Mouse (Mus musculus) liver, embryonic 14.5 days (tissue): ENCODE results near the gene Tdrd7. TPM values are rescaled to one million over a fixed set of nuclear protein-coding genes. Genes with fewer than 3 reads are reported as not detected.

Experiments
- ATAC-seq: fragments of 200-750 bp; cut with Nextera tagmentation; 2 replicates; pipeline ENCODE4 v1.8.0; 2017; ENCODE audit warnings: moderate number of reproducible peaks, mild to moderate bottlenecking, moderate library complexity; ENCODE audit not compliant: insufficient read depth
- DNase-seq, 3 experiments: peaks; one replicate each; pipeline ENCODE4 v3.0.0-alpha.2; 2012 to 2013; ENCODE audit warnings: low read depth in 3 of 3, low spot score in 3 of 3
- H3K27ac ChIP-seq: fragments of 300-500 bp; sonication (generic); 2 replicates; pipeline ENCODE4 v1.5.1; 2014; ENCODE audit warnings: moderate library complexity, mild to moderate bottlenecking, control low read depth, inconsistent platforms
- H3K27me3 ChIP-seq: fragments of 300-500 bp; sonication (generic); 2 replicates; pipeline ENCODE4 v1.6.1; 2014; ENCODE audit warnings: mild to moderate bottlenecking, low read length, moderate library complexity; ENCODE audit not compliant: control insufficient read depth, insufficient read depth
- H3K36me3 ChIP-seq: fragments of 300-500 bp; sonication (generic); replicated peaks from 2 replicates; pipeline ENCODE4 v1.6.1; 2014; ENCODE audit warnings: low read depth; ENCODE audit not compliant: control insufficient read depth, insufficient read depth
- H3K4me1 ChIP-seq, 2 experiments: fragments of 200-500 bp in 1 of 2; fragments of 300-500 bp in 1 of 2; sonication (generic) in 1 of 2; replicated peaks; 2 replicates each; pipeline ENCODE4 v1.6.1; 2012 to 2014; ENCODE audit warnings: antibody characterized with exemption in 1 of 2, inconsistent platforms in 1 of 2, low read length in 1 of 2; ENCODE audit not compliant: control insufficient read depth in 2 of 2, insufficient read depth in 2 of 2
- H3K4me2 ChIP-seq: fragments of 300-500 bp; sonication (generic); 2 replicates; pipeline ENCODE4 v1.6.1; 2014; ENCODE audit warnings: low read depth, mild to moderate bottlenecking, control low read depth, moderate library complexity
- H3K4me3 ChIP-seq, 2 experiments: fragments of 200-500 bp in 1 of 2; fragments of 300-500 bp in 1 of 2; sonication (generic) in 1 of 2; 2 replicates each; pipeline ENCODE4 v1.5.1; 2012 to 2014; ENCODE audit warnings: low read depth in 2 of 2, low read length in 2 of 2, mild to moderate bottlenecking in 2 of 2, control low read depth in 1 of 2, inconsistent platforms in 1 of 2, moderate library complexity in 1 of 2; ENCODE audit not compliant: insufficient read depth in 1 of 2
- H3K9ac ChIP-seq: fragments of 300-500 bp; sonication (generic); replicated peaks from 2 replicates; pipeline ENCODE4 v1.6.1; 2014; ENCODE audit warnings: mild to moderate bottlenecking, control low read depth, moderate library complexity
- H3K9me3 ChIP-seq: fragments of 300-500 bp; sonication (generic); 2 replicates; pipeline ENCODE4 v1.6.1; 2016; ENCODE audit warnings: low read length, mixed read lengths; ENCODE audit not compliant: control insufficient read depth
- CTCF ChIP-seq: IDR thresholded peaks from 2 replicates; pipeline ENCODE4 v1.5.1; 2016; ENCODE audit warnings: antibody characterized with exemption, low read depth, control low read depth
- EP300 ChIP-seq: IDR thresholded peaks from 2 replicates; pipeline ENCODE4 v1.6.1; 2016; ENCODE audit warnings: antibody characterized with exemption, low read depth
- WGBS: fragments of 180-500 bp; shearing (Covaris S2); extraction: QIAGEN DNeasy Blood & Tissue Kit; methylation state at CpG from one replicate; pipeline ENCODE4 v1.1.7; 2014; ENCODE audit not compliant: insufficient replicate concordance; 5-methylcytosine and 5-hydroxymethylcytosine counted together
- polyA plus RNA-seq, 2 experiments: library from polyadenylated mRNA; depleted of rRNA in 1 of 2; stranded (reverse) in 1 of 2; unstranded in 1 of 2; fragments of >200 nt; fragmentation: Nextera tagmentation in 1 of 2; extraction: Ambion mirVana in 1 of 2; gene quantifications; 2 replicates each; pipeline versions ENCODE4 v1.2.1 to v1.2.3; 2012 to 2014

The Tdrd7 gene
- polyA plus RNA-seq, 2 experiments = 5.0 to 7.9 TPM

DNA sequence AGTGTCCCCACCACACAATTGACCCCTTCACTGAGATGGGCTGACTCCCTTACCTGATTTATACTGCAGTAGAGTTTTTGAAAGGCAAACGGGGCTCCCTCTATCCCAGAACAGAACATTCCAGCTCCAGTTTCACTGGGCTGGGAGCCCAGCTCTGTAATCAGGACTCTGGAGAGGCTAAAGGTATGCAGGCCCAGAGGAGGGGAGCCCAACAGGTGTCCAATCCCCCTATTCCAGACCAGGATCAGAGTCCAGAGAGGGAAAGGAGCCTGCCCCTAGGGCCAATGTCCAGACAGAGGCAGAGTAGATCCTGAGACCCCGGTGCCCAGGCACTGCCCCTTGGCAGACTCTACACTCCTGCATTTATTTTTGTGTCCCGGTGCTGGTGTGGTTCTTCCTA lies 99.8 kb downstream of the Tdrd7 start:
- Histone ChIP-seq H3K4me1 (peaks cover 0 to 4% of the 10 kb centered on the region in 2 experiments; a peak in 1 of 4 replicates), H3K9me3 (no peaks in the 10 kb centered on the region), H3K4me3 (no peak overlapping the region), H3K27ac (no peak overlapping the region), H3K4me2 (no peak overlapping the region), H3K27me3 (no peaks in the 10 kb centered on the region), H3K36me3 (peaks cover 91% of the 10 kb centered on the region), H3K9ac (no peak overlapping the region)
- TF ChIP-seq EP300 = no peak
- TF ChIP-seq CTCF = no peak
- DNase-seq (no peak), ATAC-seq (no peak)
- 84% methylated on average over 3 of the region's 3 CpGs for WGBS

- H3K27ac ChIP-seq = no peak overlapping the region
- peaks cover 0 to 4% of the 10 kb centered on the region in 2 experiments; a peak in 1 of 4 replicates for H3K4me1 ChIP-seq
- ATAC-seq (no peak), DNase-seq (no peak)
- TF ChIP-seq CTCF (no peak), EP300 (no peak)
- 77% methylated on average over 8 of the region's 8 CpGs for WGBS
- H3K4me2 ChIP-seq = no peak overlapping the region
- H3K36me3 ChIP-seq = peaks cover 85% of the 10 kb centered on the region
- H3K9me3 ChIP-seq = no peaks in the 10 kb centered on the region
- no peak overlapping the region for H3K4me3 ChIP-seq
- H3K27me3 ChIP-seq = no peaks in the 10 kb centered on the region
- no peak overlapping the region for H3K9ac ChIP-seq
Observed at GRCm38 (mm10) chr4:46065695-46066340, 100.7 kb downstream of the Tdrd7 start.

GRCm38 (mm10) chr4:46068060-46068459 lies 102.9 kb downstream of the Tdrd7 start:
- Histone ChIP-seq H3K4me1 (no peaks in the 10 kb centered on the region), H3K4me3 (no peak overlapping the region), H3K9ac (no peak overlapping the region), H3K27me3 (no peaks in the 10 kb centered on the region), H3K27ac (no peak overlapping the region), H3K9me3 (no peaks in the 10 kb centered on the region), H3K36me3 (peaks cover 76% of the 10 kb centered on the region), H3K4me2 (no peak overlapping the region)
- DNase-seq (no peak), ATAC-seq (no peak)
- no peak for TF ChIP-seq CTCF
- TF ChIP-seq EP300 = no peak
- WGBS = 73% methylated on average over 3 of the region's 3 CpGs

DNA sequence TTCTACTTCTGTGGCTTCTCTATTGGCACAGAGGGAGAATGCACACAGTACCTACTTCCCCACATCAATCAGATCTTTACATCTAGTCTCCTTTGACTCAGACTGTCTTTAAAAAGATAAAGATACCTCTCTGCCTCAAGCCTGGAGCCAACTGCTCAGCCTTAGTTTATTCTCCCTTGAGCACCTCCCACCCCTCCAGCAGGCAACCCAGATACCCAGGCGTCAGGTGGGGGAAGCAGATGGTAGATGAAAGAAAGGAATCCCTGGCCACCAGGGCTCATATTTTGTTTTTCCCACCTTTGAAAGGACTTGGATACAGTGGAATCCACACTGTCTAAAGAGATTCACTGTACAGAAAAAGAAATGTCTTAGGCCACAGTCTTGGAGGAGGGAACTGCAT lies 103.4 kb downstream of the Tdrd7 start:
- Histone ChIP-seq H3K9ac (no peak overlapping the region), H3K4me1 (no peaks in the 10 kb centered on the region), H3K9me3 (no peaks in the 10 kb centered on the region), H3K27ac (no peak overlapping the region), H3K36me3 (peaks cover 71% of the 10 kb centered on the region), H3K4me2 (no peak overlapping the region), H3K27me3 (no peaks in the 10 kb centered on the region), H3K4me3 (no peak overlapping the region)
- no peak for TF ChIP-seq CTCF
- no peak for TF ChIP-seq EP300
- WGBS = 50% methylated on average over 1 of the region's 1 CpGs
- ATAC-seq (no peak; the same call in 1 of the 2 replicates), DNase-seq (no peak)

DNA sequence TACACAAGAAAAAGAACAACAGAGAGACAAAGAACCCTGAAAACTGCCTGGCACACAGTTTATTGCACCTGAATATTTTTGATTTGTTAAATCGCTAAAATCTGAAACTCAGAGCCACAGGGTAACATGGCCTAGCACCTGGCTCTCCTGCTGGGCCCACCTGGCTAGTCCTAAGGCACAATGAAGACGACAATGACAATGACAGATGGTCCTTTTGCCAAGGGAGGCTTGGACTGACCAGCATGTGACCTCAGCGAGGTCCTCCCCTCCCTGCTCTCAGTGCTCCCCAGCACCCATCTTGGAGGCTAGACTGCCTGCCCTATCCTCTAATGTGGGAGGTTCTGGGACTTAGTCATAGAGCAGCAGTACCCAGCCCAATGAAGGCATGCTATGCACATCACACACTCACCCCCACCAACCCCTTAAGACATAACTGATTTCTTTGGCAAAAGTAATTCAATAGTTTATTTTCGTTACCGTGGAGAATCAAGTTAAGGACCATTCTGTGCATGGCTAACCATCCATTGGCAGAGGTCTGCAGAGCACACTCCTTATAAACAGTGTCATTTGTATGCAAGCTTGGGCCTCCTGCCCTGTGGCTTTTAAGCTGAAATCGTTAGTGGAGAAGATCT lies 104.8 kb downstream of the Tdrd7 start:
- 79% methylated on average over 6 of the region's 6 CpGs for WGBS
- H3K27ac ChIP-seq = no peak overlapping the region
- no peak for DNase-seq
- TF ChIP-seq CTCF (no peak), EP300 (no peak)
- H3K4me2 ChIP-seq = no peak overlapping the region
- H3K9ac ChIP-seq = no peak overlapping the region
- no peaks in the 10 kb centered on the region for H3K4me1 ChIP-seq
- H3K9me3 ChIP-seq = no peaks in the 10 kb centered on the region
- ATAC-seq = no peak
- no peaks in the 10 kb centered on the region for H3K27me3 ChIP-seq
- H3K36me3 ChIP-seq = peaks cover 59% of the 10 kb centered on the region
- H3K4me3 ChIP-seq = no peak overlapping the region
